Mouse (Mus musculus) MEL (cell line): Measurements from ENCODE around the gene Frem2.

Source experiments
- CTCF ChIP-seq, 3 experiments: IDR thresholded peaks in 2 of 3; conservative IDR thresholded peaks in 1 of 3; 2 replicates each; pipeline ENCODE4 v1.5.1; 2011 to 2012; ENCODE audit warnings: low read length in 3 of 3, low read depth in 2 of 3, mild to moderate bottlenecking in 2 of 3, improper control_type of control experiment in 1 of 3, inconsistent platforms in 1 of 3, mixed read lengths in 1 of 3, moderate library complexity in 1 of 3; ENCODE audit not compliant: control insufficient read depth in 1 of 3, insufficient read depth in 1 of 3, poor library complexity in 1 of 3, severe bottlenecking in 1 of 3
- EP300 ChIP-seq, 2 experiments: IDR thresholded peaks; 2 replicates each; pipeline ENCODE4 v1.6.1; 2011; ENCODE audit warnings: improper control_type of control experiment in 2 of 2, low read length in 2 of 2, low read depth in 1 of 2, mild to moderate bottlenecking in 1 of 2
- GATA1 ChIP-seq: IDR thresholded peaks from 2 replicates; pipeline ENCODE4 v1.6.1; 2011; ENCODE audit warnings: low read depth, low read length, improper control_type of control experiment
- NRF1 ChIP-seq: IDR thresholded peaks from 2 replicates; pipeline ENCODE4 v1.6.1; 2014; ENCODE audit warnings: low read depth, mild to moderate bottlenecking, inconsistent platforms, low read length, improper control_type of control experiment, moderate library complexity; ENCODE audit not compliant: poor library complexity, insufficient read depth, severe bottlenecking
- POLR2A ChIP-seq, 2 experiments: IDR thresholded peaks; 2 replicates each; pipeline ENCODE4 v1.6.1; 2011 to 2012; ENCODE audit warnings: low read length in 2 of 2, mild to moderate bottlenecking in 2 of 2, control low read depth in 1 of 2, improper control_type of control experiment in 1 of 2, low read depth in 1 of 2, moderate library complexity in 1 of 2; ENCODE audit not compliant: control insufficient read depth in 1 of 2, insufficient read depth in 1 of 2, poor library complexity in 1 of 2
- SIN3A ChIP-seq: IDR thresholded peaks from 2 replicates; pipeline ENCODE4 v1.6.1; 2012; ENCODE audit warnings: low read length, improper control_type of control experiment, inconsistent platforms
- TAL1 ChIP-seq: IDR thresholded peaks from 2 replicates; pipeline ENCODE4 v1.6.1; 2012; ENCODE audit warnings: mild to moderate bottlenecking, inconsistent platforms, low read length, moderate library complexity, mixed read lengths
- ZMIZ1 ChIP-seq: IDR thresholded peaks from 2 replicates; pipeline ENCODE4 v1.6.1; 2012; ENCODE audit warnings: low read depth, mild to moderate bottlenecking, inconsistent platforms, low read length, improper control_type of control experiment, moderate library complexity
- ZNF384 ChIP-seq: IDR thresholded peaks from 2 replicates; pipeline ENCODE4 v1.6.1; 2012; ENCODE audit warnings: low read depth, mild to moderate bottlenecking, inconsistent platforms, low read length, improper control_type of control experiment

GRCm38 (mm10) chr3:53486561-53486960, 170.6 kb downstream of the Frem2 start:
- TF ChIP-seq CTCF (IDR thresholded peaks at IDR 0.05 in 2 of 3, conservative IDR thresholded peaks at IDR 0.05 in 1 of 3; ENCODE audit: control insufficient read depth in 1 of 3, insufficient read depth in 1 of 3, low read depth in 2 of 3, low read length in 3 of 3, poor library complexity in 1 of 3, severe bottlenecking in 1 of 3) (no peak), ZMIZ1 (no peak), NRF1 (no peak), EP300 (IDR thresholded peaks at IDR 0.05; ENCODE audit: low read depth in 1 of 2, low read length in 2 of 2) (no peak), POLR2A (IDR thresholded peaks at IDR 0.05; ENCODE audit: control insufficient read depth in 1 of 2, insufficient read depth in 1 of 2, low read depth in 1 of 2, low read length in 2 of 2, poor library complexity in 1 of 2) (no peak), ZNF384 (no peak), GATA1 (no peak), SIN3A (no peak), TAL1 (no peak)
